Mouse (Mus musculus): ENCODE measurements at regions not wholly inside any gene's neighbourhood (a gene's known extent, or its start where the extent isn't known, plus 50 kb on each side); places are given as distances from the start of the nearest gene placed in this dataset.
A peak's percentile ranks its signal among the peaks of the same experiment; 100 is the strongest.

- DNase-seq (ENCODE audit: low read depth, low spot score) = peak; percentile 5
Observed at GRCm38 (mm10) chr13:60299076-60299475, 121.9 kb upstream of the Gas1 start.

- no peak for DNase-seq (ENCODE audit: low read depth, low spot score)
Observed at GRCm38 (mm10) chr13:60303561-60303960, 126.4 kb upstream of the Gas1 start.

GRCm38 (mm10) chr13:60305028-60305810, 128.1 kb upstream of the Gas1 start:
- DNase-seq (ENCODE audit: low read depth, low spot score) = peak; percentile 9

- no peak for DNase-seq (ENCODE audit: low read depth, low spot score)
Observed at GRCm38 (mm10) chr13:60308062-60308801, 131.1 kb upstream of the Gas1 start.

GRCm38 (mm10) chr13:60309482-60309881, 132.3 kb upstream of the Gas1 start:
- DNase-seq (ENCODE audit: low read depth, low spot score) = no peak

GRCm38 (mm10) chr13:60309926-60310325, 132.8 kb upstream of the Gas1 start:
- DNase-seq (ENCODE audit: low read depth, low spot score) = no peak

- DNase-seq (ENCODE audit: low read depth, low spot score) = peak; percentile 16
Observed at GRCm38 (mm10) chr13:60312397-60313085, 135.4 kb upstream of the Gas1 start.

GRCm38 (mm10) chr13:60318436-60319020, 141.4 kb upstream of the Gas1 start:
- DNase-seq (ENCODE audit: low read depth, low spot score) = no peak

- no peak for DNase-seq (ENCODE audit: low read depth, low spot score)
Observed at GRCm38 (mm10) chr13:60319268-60319667, 142.1 kb upstream of the Gas1 start.

GRCm38 (mm10) chr13:60319861-60320602, 142.9 kb upstream of the Gas1 start:
- no peak for DNase-seq (ENCODE audit: low read depth, low spot score)

GRCm38 (mm10) chr13:60322579-60322978, 145.4 kb upstream of the Gas1 start:
- no peak for DNase-seq (ENCODE audit: low read depth, low spot score)

- peak; percentile 32 for DNase-seq (ENCODE audit: low read depth, low spot score)
Observed at GRCm38 (mm10) chr13:60330475-60331258, 153.5 kb upstream of the Gas1 start.

- no peak for DNase-seq (ENCODE audit: low read depth, low spot score)
Observed at GRCm38 (mm10) chr13:60336196-60336595, 159.0 kb upstream of the Gas1 start.

- peak; percentile 46 for DNase-seq (ENCODE audit: low read depth, low spot score)
Observed at GRCm38 (mm10) chr13:60337383-60337782, 160.2 kb upstream of the Gas1 start.

GRCm38 (mm10) chr13:60338107-60338506, 160.9 kb upstream of the Gas1 start:
- DNase-seq (ENCODE audit: low read depth, low spot score) = no peak

- peak; percentile 50 for DNase-seq (ENCODE audit: low read depth, low spot score)
Observed at GRCm38 (mm10) chr13:60340068-60340467, 162.9 kb upstream of the Gas1 start.

- peak; percentile 13 for DNase-seq (ENCODE audit: low read depth, low spot score)
Observed at GRCm38 (mm10) chr13:60347881-60348280, 170.7 kb upstream of the Gas1 start.

GRCm38 (mm10) chr13:60348438-60348837, 171.3 kb upstream of the Gas1 start:
- no peak for DNase-seq (ENCODE audit: low read depth, low spot score)

- no peak for DNase-seq (ENCODE audit: low read depth, low spot score)
Observed at GRCm38 (mm10) chr13:60355707-60356490, 178.7 kb upstream of the Gas1 start.

All from telencephalon, adult 2 months (tissue).